Mouse (Mus musculus) Patski (cell line): ENCODE data around the gene B230217C12Rik. TPM values are rescaled to one million over a fixed set of nuclear protein-coding genes. Genes with fewer than 3 reads are reported as not detected.
A peak's percentile ranks its signal among the peaks of the same experiment; 100 is the strongest.

ENCODE experiments used
- ATAC-seq: fragments of 100-300 bp; one replicate; pipeline ENCODE4 v1.8.0; 2021
- CTCF ChIA-PET: fragments of 350-600 bp; sonication (Branson Sonifier 250); formaldehyde crosslinking; loops from one replicate; lab custom pipeline; 2022; ENCODE audit warnings: inconsistent platforms; lab: Charles Lee
- POLR2A ChIA-PET: fragments of 350-600 bp; sonication (Branson Sonifier 250); formaldehyde crosslinking; loops from one replicate; lab custom pipeline; 2022; ENCODE audit warnings: antibody characterized with exemption, inconsistent platforms; lab: Charles Lee
- DNase-seq: peaks from one replicate; pipeline ENCODE4 v3.0.0-alpha.2; 2011; ENCODE audit warnings: low read depth, low spot score
- H3K27me3 ChIP-seq: fragments of 371-371 bp; one replicate; pipeline ENCODE4 v1.5.1; 2021
- CTCF ChIP-seq: fragments of 100-300 bp; IDR thresholded peaks from one replicate; pipeline ENCODE4 v1.5.1; 2021
- in situ Hi-C: fragments of 300-500 bp; cut with MboI; formaldehyde crosslinking; loops from 3 replicates; pipeline ENCODE4 v1.11.1; 2018; ENCODE audit warnings: low pct_unique_long_range_greater_than_20kb, mixed read lengths
- polyA plus RNA-seq: library from polyadenylated mRNA; unstranded; gene quantifications from one replicate; pipeline ENCODE4 v1.2.3, GENCODE M21; 2021

Gene B230217C12Rik
- 1.5 TPM for polyA plus RNA-seq

DNA sequence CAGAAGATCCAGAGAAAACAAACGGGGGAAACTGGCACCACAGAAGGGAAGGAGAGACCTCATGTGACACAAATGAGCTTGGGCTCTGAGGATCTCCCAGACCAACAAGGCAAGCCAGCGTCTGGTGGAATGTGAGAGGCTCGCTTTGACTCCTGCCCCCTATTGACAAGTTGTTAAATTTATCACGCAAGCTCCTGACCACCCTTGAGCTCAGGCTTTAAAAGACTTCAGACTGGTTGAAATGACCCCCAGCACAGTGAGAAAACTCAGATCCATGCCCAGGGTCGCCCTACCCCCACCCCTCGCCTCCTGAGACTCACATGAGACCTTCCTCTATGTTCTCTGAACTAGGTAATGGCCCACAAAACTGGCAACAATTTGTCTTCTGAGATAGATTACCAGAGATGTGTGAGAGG lies at the start of gene B230217C12Rik:
TSS of gene B230217C12Rik (plus strand) at position 242 of the 416 bp plus-strand sequence.
- CTCF ChIA-PET = interaction anchor here (0.9 to 1.1 kb wide), 2 partner anchors 19 to 47 kb away, joined by 3 read pairs; no protein-coding TSS in a partner anchor
- ATAC-seq = no peak
- H3K27me3 ChIP-seq = no peaks in the 10 kb centered on the region
- no peak for DNase-seq
- POLR2A ChIA-PET = interaction anchor here (0.9 kb wide), 1 partner anchor 39 kb away, joined by 3 read pairs; no protein-coding TSS in a partner anchor
- TF ChIP-seq CTCF = no peak
- in situ Hi-C loops = no loop called here

DNA sequence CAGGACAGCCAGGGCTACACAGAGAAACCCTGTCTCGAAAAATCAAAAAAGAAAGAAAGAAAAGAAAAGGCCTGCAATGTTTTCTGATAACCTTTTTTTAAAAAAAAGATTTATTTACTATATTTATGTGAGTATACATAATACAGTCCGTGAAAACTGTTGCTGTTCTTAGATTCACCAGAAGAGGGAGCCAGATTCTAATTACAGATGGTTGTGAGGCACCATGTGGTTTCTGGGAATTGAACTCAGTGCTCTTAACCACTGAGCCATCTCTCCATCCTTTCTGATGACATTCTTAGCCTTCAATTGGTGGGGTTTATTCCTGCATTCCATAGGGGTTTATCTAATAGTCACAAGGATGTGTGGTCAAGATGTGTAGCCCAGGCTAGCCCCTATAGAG lies 47.4 kb upstream of the B230217C12Rik start:
- TF ChIP-seq CTCF = peak; percentile 79
- POLR2A ChIA-PET = interaction anchor here (0.7 kb wide), 1 partner anchor 40 kb away, joined by 4 read pairs; no protein-coding TSS in a partner anchor
- ATAC-seq (no peak), DNase-seq (no peak)
- CTCF ChIA-PET = interaction anchor here (1.0 kb wide), 1 partner anchor 47 kb away, joined by 3 read pairs; the partner anchor contains the start of gene B230217C12Rik
- no peaks in the 10 kb centered on the region for H3K27me3 ChIP-seq
- in situ Hi-C loops = no loop called here

DNA sequence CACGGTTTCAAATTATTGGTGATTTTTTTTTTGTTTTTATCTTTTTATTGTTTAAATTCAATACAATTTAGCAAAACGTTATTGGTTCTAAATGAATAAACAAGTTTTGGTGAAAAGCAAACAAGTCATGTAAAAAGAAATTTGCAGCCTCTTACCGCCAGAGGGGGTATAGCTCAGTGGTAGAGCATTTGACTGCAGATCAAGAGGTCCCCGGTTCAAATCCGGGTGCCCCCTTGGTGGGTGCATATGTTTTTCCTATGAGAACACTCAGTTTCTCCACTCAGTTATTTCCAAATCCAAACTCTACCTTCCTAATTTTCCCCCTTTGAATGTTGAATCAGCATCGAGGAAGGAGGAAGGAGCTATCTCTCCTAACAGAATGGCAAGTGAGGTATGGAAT lies 43.7 kb upstream of the B230217C12Rik start:
- POLR2A ChIA-PET = interaction anchor here (6.7 kb wide), 1 partner anchor 18 kb away, joined by 133 read pairs; no protein-coding TSS in a partner anchor
- TF ChIP-seq CTCF = peak; percentile 57
- DNase-seq (no peak), ATAC-seq (no peak)
- no peaks in the 10 kb centered on the region for H3K27me3 ChIP-seq
- in situ Hi-C loops = loop anchor here (5.0 kb wide), 2 partner anchors 85 to 190 kb away; partner anchors contain the start of genes Fbxo47 and Plxdc1
- CTCF ChIA-PET = interaction anchor here (1.2 to 1.6 kb wide), 3 partner anchors 10 to 85 kb away, joined by 3 to 4 read pairs (median 3); no protein-coding TSS in a partner anchor

DNA sequence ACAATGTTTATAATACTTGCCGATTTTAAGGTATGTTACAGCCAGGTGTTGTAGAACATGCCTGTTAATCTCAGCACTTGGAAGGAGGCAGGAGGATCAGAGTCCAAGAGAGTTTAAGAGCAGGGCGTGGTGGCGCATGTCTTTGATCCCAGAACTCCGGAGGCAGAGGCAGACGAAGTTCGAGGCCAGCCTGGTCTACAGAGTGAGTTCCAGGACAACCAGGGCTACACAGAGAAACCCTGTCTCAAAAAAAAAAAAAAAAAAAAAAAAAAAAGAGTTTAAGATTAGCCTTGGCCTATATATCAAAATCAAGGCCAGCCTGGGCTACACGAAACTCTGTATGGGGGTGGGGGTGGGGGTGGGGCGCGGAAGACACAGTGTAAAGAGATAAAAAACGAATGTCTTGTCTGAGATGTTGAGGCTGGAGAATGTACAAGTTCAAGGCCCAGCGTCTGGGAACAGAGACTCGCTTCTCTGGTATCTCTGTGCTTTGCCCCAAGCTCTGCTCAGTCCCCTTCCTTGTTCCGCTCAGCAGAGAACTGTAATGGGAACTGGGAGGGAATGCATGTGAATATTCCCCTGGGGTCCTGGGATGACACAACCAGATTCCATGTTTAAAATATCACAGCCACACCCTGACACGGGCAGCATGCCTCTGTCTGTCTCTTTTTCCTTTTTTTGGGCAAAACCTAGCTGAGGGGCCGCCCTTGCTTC lies 43.1 kb upstream of the B230217C12Rik start:
- CTCF ChIA-PET = interaction anchor here (1.2 to 1.6 kb wide), 3 partner anchors 9 to 85 kb away, joined by 3 to 4 read pairs (median 3); no protein-coding TSS in a partner anchor
- DNase-seq (no peak), ATAC-seq (no peak)
- in situ Hi-C loops = loop anchor here (5.0 kb wide), 2 partner anchors 85 to 190 kb away; partner anchors contain the start of genes Fbxo47 and Plxdc1
- POLR2A ChIA-PET = interaction anchor here (6.7 kb wide), 1 partner anchor 17 kb away, joined by 133 read pairs; no protein-coding TSS in a partner anchor
- TF ChIP-seq CTCF = no peak
- H3K27me3 ChIP-seq = no peaks in the 10 kb centered on the region

DNA sequence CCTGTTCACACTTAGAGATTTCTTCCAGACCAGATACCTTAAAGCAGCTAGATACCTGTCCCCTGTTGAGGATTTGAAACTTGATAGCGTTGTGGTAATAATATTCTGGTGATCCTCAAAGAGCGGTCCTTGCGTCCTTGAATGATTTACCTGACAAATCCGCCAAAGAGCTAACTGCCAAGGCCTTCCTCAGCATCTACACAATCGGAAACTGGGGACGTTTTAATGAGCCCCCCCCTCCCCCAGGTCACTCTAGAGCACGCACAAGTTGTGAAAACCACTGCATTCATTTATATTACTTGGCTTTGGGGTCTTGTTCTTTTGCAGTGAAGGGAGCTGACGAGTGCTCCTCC lies 42.5 kb upstream of the B230217C12Rik start:
- CTCF ChIA-PET = no interaction called here
- POLR2A ChIA-PET = interaction anchor here (6.7 kb wide), 1 partner anchor 16 kb away, joined by 133 read pairs; no protein-coding TSS in a partner anchor
- no peaks in the 10 kb centered on the region for H3K27me3 ChIP-seq
- DNase-seq = no peak
- in situ Hi-C loops = loop anchor here (5.0 kb wide), 2 partner anchors 84 to 189 kb away; partner anchors contain the start of genes Fbxo47 and Plxdc1
- ATAC-seq = no peak
- TF ChIP-seq CTCF = no peak

DNA sequence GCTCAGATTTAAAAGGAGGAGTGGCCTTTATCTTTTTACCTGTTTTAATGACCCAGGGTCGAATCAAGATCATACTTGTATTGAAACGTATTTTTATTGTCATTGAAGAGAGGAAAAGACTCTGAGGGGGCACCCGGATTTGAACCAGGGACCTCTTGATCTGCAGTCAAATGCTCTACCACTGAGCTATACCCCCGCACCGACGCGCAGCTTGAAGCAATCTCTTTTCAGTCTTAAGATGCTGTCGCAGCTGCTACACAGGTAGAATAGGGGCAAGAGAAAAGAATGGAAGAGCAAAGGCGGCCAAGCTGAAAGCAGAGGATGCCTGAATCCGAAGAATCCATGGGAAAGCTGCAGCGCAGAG lies 41.8 kb upstream of the B230217C12Rik start, which contains the start of gene Lasp1:
TSS of gene Lasp1 (plus strand) at position 219 of the 364 bp plus-strand sequence.
- no peak for TF ChIP-seq CTCF
- peak; percentile 5 for ATAC-seq
- no peak for DNase-seq
- H3K27me3 ChIP-seq = no peaks in the 10 kb centered on the region
- in situ Hi-C loops = loop anchor here (5.0 kb wide), 2 partner anchors 84 to 189 kb away; partner anchors contain the start of genes Fbxo47 and Plxdc1
- ChIA-PET POLR2A (interaction anchor here (1.8 to 6.7 kb wide), 2 partner anchors 9 to 16 kb away, joined by 10 to 133 read pairs; no protein-coding TSS in a partner anchor), CTCF (no interaction called here)

DNA sequence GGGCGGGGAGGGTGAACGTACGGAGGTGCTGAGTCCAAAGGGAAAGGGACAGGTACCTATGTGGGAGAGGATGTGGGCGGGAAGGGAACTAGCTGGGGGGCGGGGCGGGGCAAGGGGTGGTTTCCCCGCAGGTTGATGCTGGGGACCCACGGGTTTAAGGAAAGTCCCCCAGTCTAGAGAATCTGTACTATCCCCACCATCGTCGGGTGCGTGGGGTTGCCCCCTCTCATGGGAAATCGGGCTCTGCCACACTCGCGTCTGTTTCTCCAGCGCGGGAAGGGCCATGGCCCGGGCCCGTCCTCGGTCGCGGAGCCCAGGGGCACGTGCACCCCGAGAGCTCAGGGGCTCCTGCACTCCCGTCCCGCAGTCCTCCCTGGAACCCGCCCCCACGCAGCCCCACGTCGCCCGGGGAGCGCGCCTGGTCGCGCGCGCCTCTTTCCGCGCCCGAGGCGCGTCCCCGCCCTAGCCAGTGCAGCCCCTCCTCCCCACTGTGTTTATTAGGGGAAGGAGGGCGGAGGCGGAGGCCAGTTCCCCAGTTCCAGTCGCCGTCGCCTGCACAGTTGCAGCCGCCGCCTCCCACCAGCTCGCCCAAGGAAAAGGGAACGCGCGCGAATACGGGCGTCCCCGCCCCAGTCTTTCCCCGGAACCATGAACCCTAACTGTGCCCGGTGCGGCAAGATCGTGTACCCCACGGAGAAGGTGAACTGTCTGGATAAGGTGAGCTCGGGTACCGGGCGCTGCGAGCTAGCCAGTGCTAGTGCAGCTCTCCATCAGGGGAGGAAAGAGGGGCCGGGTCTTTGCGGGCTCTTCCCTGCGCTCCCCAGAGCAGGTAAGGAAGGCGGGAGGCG lies 41.2 kb upstream of the B230217C12Rik start:
- no peak for TF ChIP-seq CTCF
- CTCF ChIA-PET = interaction anchor here (1.8 to 4.3 kb wide), 2 partner anchors 14 to 19 kb away, joined by 9 to 32 read pairs; no protein-coding TSS in a partner anchor
- ATAC-seq = peak; percentile 42

DNA sequence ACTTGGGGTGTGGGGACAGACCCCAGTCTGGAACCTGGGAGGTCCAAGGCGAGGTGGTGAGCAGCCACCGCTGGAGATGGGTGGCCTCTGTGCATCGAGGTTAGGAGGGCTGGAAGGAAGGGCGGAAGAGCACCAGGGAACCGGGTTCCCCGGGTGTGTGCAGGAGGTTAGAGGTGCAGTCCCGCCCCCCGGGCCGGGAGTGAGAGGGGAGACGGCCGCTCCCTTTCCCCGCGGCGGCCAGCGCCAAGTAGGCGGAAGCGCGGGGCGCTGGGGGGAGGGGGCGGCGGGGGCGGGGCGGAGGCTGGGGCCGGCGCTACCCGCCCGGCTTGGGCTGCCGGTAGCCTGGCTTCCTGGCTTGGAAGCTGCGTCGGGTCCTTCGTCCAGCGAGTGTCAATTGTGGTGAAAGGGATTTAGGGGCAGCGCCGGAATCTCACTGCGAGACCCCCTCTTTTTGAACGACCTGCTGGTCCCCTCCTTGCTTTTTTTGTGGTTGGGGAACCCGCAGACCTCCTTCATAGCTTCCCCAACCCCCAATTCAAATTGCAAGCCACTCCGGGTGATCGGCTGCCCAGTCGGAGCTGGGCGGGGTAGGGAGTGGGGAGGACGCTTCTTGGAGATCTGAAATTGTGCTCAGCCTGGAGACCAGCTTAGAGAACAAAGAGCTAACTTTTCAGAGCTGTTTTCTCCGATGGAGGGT lies 40.4 kb upstream of the B230217C12Rik start:
- no peak for TF ChIP-seq CTCF
- H3K27me3 ChIP-seq = no peaks in the 10 kb centered on the region
- ChIA-PET POLR2A (interaction anchor here (0.6 to 6.7 kb wide), 5 partner anchors 11 to 212 kb away, joined by 3 to 133 read pairs (median 3); partner anchors contain the start of gene Fbxo47), CTCF (interaction anchor here (1.6 to 4.3 kb wide), 3 partner anchors 13 to 23 kb away, joined by 4 to 32 read pairs (median 9); no protein-coding TSS in a partner anchor)
- no peak for DNase-seq
- peak; percentile 42 for ATAC-seq
- in situ Hi-C loops = loop anchor here (5.0 kb wide), 2 partner anchors 82 to 187 kb away; partner anchors contain the start of genes Fbxo47 and Plxdc1

More for the DNA sequence above, 41.2 kb upstream of the B230217C12Rik start:
- in situ Hi-C loops = loop anchor here (5.0 kb wide), 2 partner anchors 83 to 188 kb away; partner anchors contain the start of genes Fbxo47 and Plxdc1
- POLR2A ChIA-PET = interaction anchor here (0.6 to 6.7 kb wide), 4 partner anchors 10 to 212 kb away, joined by 3 to 133 read pairs (median 6); partner anchors contain the start of gene Fbxo47
- DNase-seq = no peak
- no peaks in the 10 kb centered on the region for H3K27me3 ChIP-seq
